Mouse (Mus musculus): ENCODE measurements around the gene Irs3. TPM values are rescaled to one million over a fixed set of nuclear protein-coding genes. Genes with fewer than 3 reads are reported as not detected.

Irs3 gene
- total RNA-seq, 4 experiments from 2014 or later, result 0.12 to 0.49 (median 0.28) TPM

Other genes starting within 250 kb of the Irs3 start
- under 1 TPM; 0.16 to 0.22 (median 0.17) TPM for gene Zan, start 168.7 kb downstream of the Irs3 start, total RNA-seq (2022)
- gene Pop7, start 143.2 kb downstream of the Irs3 start, total RNA-seq (2022), result 10 to 100 TPM; 30.4 to 33.1 (median 32.4) TPM
- 10 to 100 TPM; 60.2 to 75.9 (median 65.5) TPM for gene Gigyf1, start 127.2 kb downstream of the Irs3 start, total RNA-seq (2022)
- not detected for gene Epo, start 112.5 kb downstream of the Irs3 start, total RNA-seq (2022)
- 100 to 1,000 TPM; 572 to 587 (median 576) TPM for gene Gnb2, start 112.2 kb downstream of the Irs3 start, total RNA-seq (2022)
- gene Actl6b, start 92.2 kb downstream of the Irs3 start, total RNA-seq (2022), result 100 to 1,000 TPM; 116 to 137 (median 125) TPM
- 10 to 100 TPM; 12.5 to 21.7 (median 15.9) TPM for gene Tfr2, start 75.9 kb downstream of the Irs3 start, total RNA-seq (2022)
- gene Mospd3, start 44.7 kb downstream of the Irs3 start, total RNA-seq (2022), result 10 to 100 TPM; 19.2 to 28.5 (median 26.2) TPM
- 1 to 10 TPM; 7.2 to 9.6 (median 8.9) TPM for gene Pcolce, start 31.9 kb downstream of the Irs3 start, total RNA-seq (2022)
- gene Fbxo24, start 16.7 kb downstream of the Irs3 start, total RNA-seq (2022), result under 1 TPM; 0.22 to 0.69 (median 0.34) TPM
- 10 to 100 TPM; 18.8 to 26.8 (median 22.5) TPM for gene Lrch4, start 16.6 kb downstream of the Irs3 start, total RNA-seq (2022)
- gene Gm20605, start 16.5 kb downstream of the Irs3 start, total RNA-seq (2022), result 10 to 100 TPM; 14.7 to 24.8 (median 19.2) TPM
- 10 to 100 TPM in 3 of 4 experiments, 1 to 10 TPM in 1; 8.0 to 14.2 (median 10.6) TPM for gene Sap25, start 4.4 kb downstream of the Irs3 start, total RNA-seq (2022)
- gene Agfg2, start 39.0 kb upstream of the Irs3 start, total RNA-seq (2022), result 10 to 100 TPM; 66.1 to 66.6 (median 66.5) TPM
- 10 to 100 TPM; 64.7 to 77.5 (median 68.4) TPM for gene Nyap1, start 95.9 kb upstream of the Irs3 start, total RNA-seq (2022)
- gene Tsc22d4, start 100.0 kb upstream of the Irs3 start, total RNA-seq (2022), result 100 to 1,000 TPM; 146 to 236 (median 178) TPM
- 10 to 100 TPM; 11.5 to 16.3 (median 14.1) TPM for gene Ppp1r35, start 133.1 kb upstream of the Irs3 start, total RNA-seq (2022)
- gene Mepce, start 141.9 kb upstream of the Irs3 start, total RNA-seq (2022), result 10 to 100 TPM; 44.6 to 52.9 (median 48.3) TPM
- 1 to 10 TPM; 6.7 to 9.1 (median 7.5) TPM for gene Zcwpw1, start 142.1 kb upstream of the Irs3 start, total RNA-seq (2022)
- 1 to 10 TPM in 3 of 4 experiments, under 1 TPM in 1; 0.23 to 4.3 (median 2.6) TPM for gene Pilra, start 190.6 kb upstream of the Irs3 start, total RNA-seq (2022)
- gene Pilrb1, start 212.4 kb upstream of the Irs3 start, total RNA-seq (2022), result under 1 TPM in 2 of 4 experiments, not detected in 2; 0.57 to 0.58 TPM
- gene Pilrb2, start 226.1 kb upstream of the Irs3 start, total RNA-seq (2022), result under 1 TPM in 1 of 4 experiments, not detected in 3; 0.27 TPM